Mouse (Mus musculus): ENCODE measurements at regions not wholly inside any gene's neighbourhood (a gene's known extent, or its start where the extent isn't known, plus 50 kb on each side); places are given as distances from the start of the nearest gene placed in this dataset.

DNA sequence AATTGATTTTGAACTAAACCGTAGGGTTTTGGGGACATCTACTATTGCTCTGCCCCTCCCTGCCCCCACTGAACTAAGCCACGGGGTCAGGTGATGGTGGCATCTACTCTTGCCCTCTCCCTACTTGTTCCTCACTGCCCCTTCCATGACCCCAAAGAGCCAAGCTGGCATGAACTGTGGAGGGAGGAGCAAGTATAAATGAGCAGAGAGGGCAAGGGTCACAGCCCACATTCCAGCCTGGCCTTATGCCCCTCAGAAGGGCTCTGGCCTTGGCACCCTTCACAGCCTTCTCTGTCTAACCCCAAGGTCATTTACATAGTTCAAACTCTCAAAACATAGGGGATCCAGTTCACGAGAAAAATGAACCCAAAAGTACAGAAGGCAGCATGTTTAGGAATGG, 61.3 kb upstream of the Cldn5 start:
- TF ChIP-seq CTCF (IDR thresholded peaks at IDR 0.05; ENCODE audit: low read depth, low read length) (no peak), EP300 (IDR thresholded peaks at IDR 0.05; ENCODE audit: insufficient read depth, low read depth, low read length) (no peak)

Data from ES-Bruce4 (cell line).